Mouse (Mus musculus): ENCODE measurements around the gene Vmn1r27. TPM values are rescaled to one million over a fixed set of nuclear protein-coding genes. Genes with fewer than 3 reads are reported as not detected.

Gene Vmn1r27
- polyA plus RNA-seq (2014; fragmentation: Nextera tagmentation; extraction: Ambion mirVana), result 0.10 and 0.22 TPM in 2 replicates

DNA sequence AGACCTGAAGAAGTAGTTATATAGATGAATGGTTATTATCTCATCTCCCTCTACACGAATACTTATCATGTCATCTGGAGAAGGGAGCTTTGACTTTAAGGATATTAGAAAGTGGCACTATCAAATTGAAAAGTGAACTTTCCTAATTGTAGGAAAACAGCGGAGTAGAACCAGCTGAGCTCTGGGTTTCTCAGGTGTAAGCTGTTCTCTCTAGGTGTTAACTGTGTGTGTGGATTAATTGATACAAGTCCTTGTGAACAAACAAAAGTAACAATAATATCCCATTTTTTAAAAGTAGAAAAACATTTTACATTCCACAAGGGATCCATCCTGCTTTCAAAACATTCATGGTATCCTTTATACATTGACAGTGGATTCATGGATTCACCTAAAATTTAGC, at the start of gene Vmn1r27:
Vmn1r27 (minus strand) TSS at position 101 of the 400 bp plus-strand sequence.
- H3K9me3 ChIP-seq (ENCODE audit: control insufficient read depth, low read length), result no peaks in the 10 kb centered on the region
- no peak within 1 kb of the TSS for H3K4me3 ChIP-seq (ENCODE audit: low read depth, low read length)
- no peaks in the 10 kb centered on the region for H3K27me3 ChIP-seq (replicated peaks; ENCODE audit: control insufficient read depth, insufficient read depth, low read length)
- H3K4me2 ChIP-seq (ENCODE audit: low read depth, low read length), result no peak within 1 kb of the TSS
- no peaks in the 10 kb centered on the region for H3K36me3 ChIP-seq (ENCODE audit: control insufficient read depth, insufficient read depth, low read length)
- H3K4me1 ChIP-seq (ENCODE audit: control insufficient read depth, insufficient read depth, low read length), result no peaks in the 10 kb centered on the region
- ATAC-seq (ENCODE audit: low read depth) (no peak), DNase-seq (ENCODE audit: low spot score) (no peak)
- 72% methylated on average over 2 of the region's 2 CpGs for WGBS
- H3K9ac ChIP-seq (ENCODE audit: low read depth, low read length), result no peak within 1 kb of the TSS
- H3K27ac ChIP-seq (replicated peaks; ENCODE audit: low read depth, low read length), result no peak within 1 kb of the TSS

- Histone ChIP-seq H3K4me1 (ENCODE audit: control insufficient read depth, insufficient read depth, low read length) (no peaks in the 10 kb centered on the region), H3K27ac (replicated peaks; ENCODE audit: low read depth, low read length) (no peak within 1 kb of the TSS), H3K9ac (ENCODE audit: low read depth, low read length) (no peak within 1 kb of the TSS), H3K36me3 (ENCODE audit: control insufficient read depth, insufficient read depth, low read length) (no peaks in the 10 kb centered on the region), H3K4me3 (ENCODE audit: low read depth, low read length) (no peak within 1 kb of the TSS), H3K4me2 (ENCODE audit: low read depth, low read length) (no peak within 1 kb of the TSS), H3K27me3 (replicated peaks; ENCODE audit: control insufficient read depth, insufficient read depth, low read length) (no peaks in the 10 kb centered on the region), H3K9me3 (ENCODE audit: control insufficient read depth, low read length) (no peaks in the 10 kb centered on the region)
- no peak for ATAC-seq (ENCODE audit: low read depth)
- DNase-seq (ENCODE audit: low spot score), result no peak
- 81% methylated on average over 1 of the region's 1 CpGs for WGBS
Observed at GRCm38 (mm10) chr6:58261737-58262136, 43.1 kb upstream of the Vmn1r27 start, which contains the start of gene Vmn1r28. Vmn1r28 (plus strand) TSS chr6:58262037.

- no peaks in the 10 kb centered on the region for H3K27me3 ChIP-seq (replicated peaks; ENCODE audit: control insufficient read depth, insufficient read depth, low read length)
- H3K9me3 ChIP-seq (ENCODE audit: control insufficient read depth, low read length), result no peaks in the 10 kb centered on the region
- ATAC-seq (ENCODE audit: low read depth), result no peak
- H3K4me3 ChIP-seq (ENCODE audit: low read depth, low read length), result no peak overlapping the region
- no peak overlapping the region for H3K9ac ChIP-seq (ENCODE audit: low read depth, low read length)
- H3K4me1 ChIP-seq (ENCODE audit: control insufficient read depth, insufficient read depth, low read length), result no peaks in the 10 kb centered on the region
- no peaks in the 10 kb centered on the region for H3K36me3 ChIP-seq (ENCODE audit: control insufficient read depth, insufficient read depth, low read length)
- no peak overlapping the region for H3K4me2 ChIP-seq (ENCODE audit: low read depth, low read length)
- WGBS, result 78% methylated on average over 2 of the region's 2 CpGs
- no peak overlapping the region for H3K27ac ChIP-seq (replicated peaks; ENCODE audit: low read depth, low read length)
- no peak for DNase-seq (ENCODE audit: low spot score)
Observed at GRCm38 (mm10) chr6:58216119-58216518, 2.5 kb downstream of the Vmn1r27 start.

Other genes with a start within 250 kb of the Vmn1r27 start
- not detected in 2 replicates for gene Vmn1r25, start 238.0 kb downstream of the Vmn1r27 start, polyA plus RNA-seq (2014; fragmentation: Nextera tagmentation; extraction: Ambion mirVana)
- gene Vmn1r26, start 203.7 kb downstream of the Vmn1r27 start, polyA plus RNA-seq (2014; fragmentation: Nextera tagmentation; extraction: Ambion mirVana), result not detected in 2 replicates
- not detected in 2 replicates for gene Vmn1r28, start 43.2 kb upstream of the Vmn1r27 start, polyA plus RNA-seq (2014; fragmentation: Nextera tagmentation; extraction: Ambion mirVana)
- not detected in 2 replicates for gene Vmn1r29, start 82.7 kb upstream of the Vmn1r27 start, polyA plus RNA-seq (2014; fragmentation: Nextera tagmentation; extraction: Ambion mirVana)
- gene Vmn1r30, start 224.6 kb upstream of the Vmn1r27 start, polyA plus RNA-seq (2014; fragmentation: Nextera tagmentation; extraction: Ambion mirVana), result not detected in 2 replicates

All from embryonic facial prominence, embryonic 14.5 days (tissue).